Comparison of ENCODE assay signal across 8 mouse cellular contexts in genomic region chr11:5707530-5708353, GRCm38 (mm10). TPM values are rescaled to one million over a fixed set of nuclear protein-coding genes. Genes with fewer than 3 reads are reported as not detected.
DNase-seq lines count a peak whose midpoint lies in the region; ATAC-seq and TF ChIP-seq lines count a peak whose summit lies in the region.

No protein-coding gene starts in this region.

- no peak for TF ChIP-seq CTCF in brain, embryonic 14.5 days (IDR thresholded peaks at IDR 0.05; ENCODE audit: borderline replicate concordance, extremely low read depth, insufficient read depth, insufficient read length)

- H3K9me3 ChIP-seq in heart, embryonic 11.5 days (replicated peaks; ENCODE audit: control insufficient read depth, low read length) = no peaks in the 10 kb centered on the region
- no peaks in the 10 kb centered on the region for H3K9me3 ChIP-seq in kidney, embryonic 16.5 days (ENCODE audit: low read length)

- peak overlapping the region; percentile 82 for H3K4me2 ChIP-seq in heart, embryonic 11.5 days
- H3K4me2 ChIP-seq in kidney, embryonic 16.5 days (replicated peaks; ENCODE audit: low read depth, low read length) = peak overlapping the region; percentile 86

- H3K9ac ChIP-seq in heart, embryonic 11.5 days (ENCODE audit: low read depth, low read length) = peak overlapping the region; percentile 95
- H3K9ac ChIP-seq in kidney, embryonic 16.5 days (replicated peaks; ENCODE audit: low read length) = peak overlapping the region; percentile 92

- WGBS in heart, embryonic 11.5 days (ENCODE audit: insufficient replicate concordance) = 19% methylated on average over 45 of the region's 50 CpGs
- 18% methylated on average over 49 of the region's 50 CpGs for WGBS in kidney, embryonic 16.5 days

- H3K36me3 ChIP-seq in heart, embryonic 11.5 days (ENCODE audit: control insufficient read depth, insufficient read depth, low read length) = peaks cover 8% of the 10 kb centered on the region
- peaks cover 22% of the 10 kb centered on the region for H3K36me3 ChIP-seq in kidney, embryonic 16.5 days (ENCODE audit: insufficient read depth, low read length)

- H3K4me3 ChIP-seq in heart, embryonic 11.5 days (ENCODE audit: low read depth, low read length) = peak overlapping the region; percentile 98
- H3K4me3 ChIP-seq in kidney, embryonic 16.5 days (ENCODE audit: low read length) = peak overlapping the region; percentile 80

- no peaks in the 10 kb centered on the region for H3K27me3 ChIP-seq in heart, embryonic 11.5 days (ENCODE audit: control insufficient read depth, insufficient read depth, low read length)
- H3K27me3 ChIP-seq in kidney, embryonic 16.5 days (ENCODE audit: insufficient read depth, low read length) = no peaks in the 10 kb centered on the region

- H3K27ac ChIP-seq in heart, embryonic 11.5 days (ENCODE audit: low read depth, low read length) = peak overlapping the region; percentile 71
- H3K27ac ChIP-seq in kidney, embryonic 16.5 days (ENCODE audit: low read length) = peak overlapping the region; percentile 80

- peak; percentile 99 for TF ChIP-seq POLR2A in brain, embryonic 14.5 days (IDR thresholded peaks at IDR 0.05; ENCODE audit: borderline replicate concordance, extremely low read depth, insufficient read depth, insufficient read length, poor library complexity, severe bottlenecking)

- H3K4me1 ChIP-seq in heart, embryonic 11.5 days (ENCODE audit: control insufficient read depth, insufficient read depth, low read length) = peaks cover 8% of the 10 kb centered on the region
- H3K4me1 ChIP-seq in kidney, embryonic 16.5 days (ENCODE audit: insufficient read depth, low read length) = peaks cover 10% of the 10 kb centered on the region

- DNase-seq in CD4-positive helper T cell, adult 2 months (ENCODE audit: low read depth, low spot score) = peak; percentile 93
- peak; percentile 96 for DNase-seq in brain, embryonic 14.5 days (ENCODE audit: low read depth)
- peak; percentile 98 for DNase-seq in liver
- DNase-seq in monocyte, adult 2 months (ENCODE audit: low read depth in 1 of 2, low spot score in 2 of 2) = peak; percentile 48 to 76
- peak; percentile 85 to 89 for DNase-seq in spleen, postnatal 14 days (ENCODE audit: low spot score in 2 of 2)

- ATAC-seq in erythroblast, adult 5-6 weeks (replicated peaks; ENCODE audit: low FRiP score, poor library complexity, severe bottlenecking) = peak; percentile 98
- ATAC-seq in heart, embryonic 11.5 days (replicated peaks; ENCODE audit: insufficient number of reproducible peaks, low FRiP score, low TSS enrichment) = peak; percentile 91
- ATAC-seq in kidney, embryonic 16.5 days (ENCODE audit: low FRiP score, low TSS enrichment) = peak; percentile 96

RNA-seq across cellular contexts. Expression of gene Mrps24, which starts 7.7 kb away (rescaled TPM):
- polyA plus RNA-seq in brain, embryonic 14.5 days (2012; rRNA removed) = 112 and 159 TPM in 2 replicates
- total RNA-seq in erythroblast, adult 5-6 weeks (2015; ENCODE audit: low replicate concordance) = 16.5 and 28.1 TPM in 2 replicates
- 16.1 and 21.7 TPM in 2 replicates for total RNA-seq in erythroblast, adult 5-6 weeks (2017; ENCODE audit: low replicate concordance)
- 174 and 184 TPM in 2 replicates for polyA plus RNA-seq in heart, embryonic 11.5 days (2014; fragmentation: Nextera tagmentation; extraction: Ambion mirVana)
- polyA plus RNA-seq in kidney, embryonic 16.5 days (2015; fragmentation: Nextera tagmentation; extraction: Ambion mirVana) = 197 and 212 TPM in 2 replicates

RNA-seq across cellular contexts. Expression of gene Urgcp, which starts 54.4 kb away (rescaled TPM):
- polyA plus RNA-seq in brain, embryonic 14.5 days (2012; rRNA removed) = 20.6 and 25.9 TPM in 2 replicates
- total RNA-seq in erythroblast, adult 5-6 weeks (2015; ENCODE audit: low replicate concordance) = 0.19 and 2.3 TPM in 2 replicates
- 1.2 and 3.2 TPM in 2 replicates for total RNA-seq in erythroblast, adult 5-6 weeks (2017; ENCODE audit: low replicate concordance)
- 14.2 and 18.7 TPM in 2 replicates for polyA plus RNA-seq in heart, embryonic 11.5 days (2014; fragmentation: Nextera tagmentation; extraction: Ambion mirVana)
- polyA plus RNA-seq in kidney, embryonic 16.5 days (2015; fragmentation: Nextera tagmentation; extraction: Ambion mirVana) = 25.9 and 27.8 TPM in 2 replicates

Comparison
In these comparisons a context has a peak if more than half of its experiments do, and no peak if none do; other contexts are left out.
1. Peak in every context shown above with its lines: DNase-seq, ATAC-seq, H3K4me3 ChIP-seq and H3K27ac ChIP-seq.